ENCODE assay signal across 24 mouse cellular contexts in genomic region chr9:42238827-42239226, GRCm38 (mm10). TPM values are rescaled to one million over a fixed set of nuclear protein-coding genes. Genes with fewer than 3 reads are reported as not detected.
DNase-seq lines count a peak whose midpoint lies in the region; ATAC-seq lines count a peak whose summit lies in the region.
"Had no signal": no experiment of that assay in that cellular context is flagged by ENCODE, and none has a peak within 500 bp of the region (broad histone marks: within the 10 kb centered on the region; RNA-seq: fewer than 3 reads in every experiment).

No protein-coding gene starts in this region.

- DNase-seq in A20 (ENCODE audit: low read depth, low spot score): peak; percentile 32
- DNase-seq in CD4-positive, CD25-positive, alpha-beta regulatory T cell, adult 2 months (ENCODE audit: low read depth, low spot score): peak; percentile 21
- no peak for DNase-seq in left cerebral cortex, adult 18-20 months (ENCODE audit: low spot score in 2 of 2)
- no peak for DNase-seq in urinary bladder, postnatal 36 days (ENCODE audit: low spot score in 2 of 2)
- DNase-seq: adrenal gland, adult 2 months; adrenal gland, postnatal 36 days; cerebellum, adult 2 months; cerebellum, postnatal 14 days; embryo, embryonic 11 days; gastrocnemius, postnatal 36 days; heart, adult 18-20 months; heart, postnatal 14 days; kidney, adult 11 months had no signal

- peaks cover 21% of the 10 kb centered on the region for H3K4me1 ChIP-seq in midbrain, embryonic 13.5 days (replicated peaks)
- H3K4me1 ChIP-seq: heart, embryonic 15.5 days had no signal

- H3K9ac ChIP-seq in midbrain, embryonic 13.5 days (replicated peaks): no peak overlapping the region
- H3K9ac ChIP-seq: embryonic facial prominence, embryonic 15.5 days; forebrain, embryonic 15.5 days; heart, embryonic 15.5 days; hindbrain, embryonic 15.5 days had no signal

- no peak overlapping the region for H3K4me2 ChIP-seq in midbrain, embryonic 13.5 days (replicated peaks)
- H3K4me2 ChIP-seq: embryonic facial prominence, embryonic 15.5 days; forebrain, embryonic 15.5 days; heart, embryonic 11.5 days; heart, embryonic 15.5 days; hindbrain, embryonic 15.5 days had no signal

- no peak overlapping the region for H3K27ac ChIP-seq in midbrain, embryonic 13.5 days
- H3K27ac ChIP-seq: embryonic facial prominence, embryonic 15.5 days; forebrain, embryonic 10.5 days; forebrain, embryonic 15.5 days; heart, embryonic 15.5 days; hindbrain, embryonic 10.5 days; hindbrain, embryonic 15.5 days had no signal

- no peaks in the 10 kb centered on the region for H3K9me3 ChIP-seq in midbrain, embryonic 13.5 days
- H3K9me3 ChIP-seq: embryonic facial prominence, embryonic 15.5 days; forebrain, embryonic 10.5 days; forebrain, embryonic 15.5 days; heart, embryonic 15.5 days; hindbrain, embryonic 10.5 days; hindbrain, embryonic 15.5 days had no signal

- peak; percentile 69 for ATAC-seq in activated CD4-positive, CD25-positive, alpha-beta regulatory T cell, adult 4 months
- ATAC-seq in neutrophil, adult 5-6 weeks (ENCODE audit: extremely low read depth, insufficient number of reproducible peaks, low FRiP score, poor library complexity, severe bottlenecking): 0 out of 2 replicates have a peak, but pooled peaks have one; percentile 10
- no peak for ATAC-seq in midbrain, embryonic 13.5 days
- ATAC-seq: forebrain, embryonic 15.5 days had no signal

- no peaks in the 10 kb centered on the region for H3K27me3 ChIP-seq in midbrain, embryonic 13.5 days
- H3K27me3 ChIP-seq: embryonic facial prominence, embryonic 15.5 days; forebrain, embryonic 15.5 days; heart, embryonic 15.5 days; hindbrain, embryonic 15.5 days had no signal

- WGBS in midbrain, embryonic 13.5 days: 81% methylated on average over 4 of the region's 4 CpGs

- H3K4me3 ChIP-seq in midbrain, embryonic 13.5 days (replicated peaks): no peak overlapping the region
- H3K4me3 ChIP-seq: embryonic facial prominence, embryonic 15.5 days; erythroblast, embryonic 14.5 days; forebrain, embryonic 10.5 days; forebrain, embryonic 15.5 days; heart, embryonic 15.5 days; hindbrain, embryonic 10.5 days; hindbrain, embryonic 15.5 days had no signal

- H3K36me3 ChIP-seq in midbrain, embryonic 13.5 days: no peaks in the 10 kb centered on the region
- H3K36me3 ChIP-seq: embryonic facial prominence, embryonic 15.5 days; forebrain, embryonic 10.5 days; forebrain, embryonic 15.5 days; heart, embryonic 15.5 days; hindbrain, embryonic 10.5 days; hindbrain, embryonic 15.5 days had no signal

RNA-seq across cellular contexts. Expression of gene Sc5d, which starts 25.2 kb away (rescaled TPM):
- 100 to 1,000 TPM in 1 of 2 experiments, 10 to 100 TPM in 1; 93.9 to 112 TPM for polyA plus RNA-seq in activated CD4-positive, CD25-positive, alpha-beta regulatory T cell, adult 4 months (2017; shearing (Covaris generic))
- 71.3 and 81.2 TPM in 2 replicates for total RNA-seq in neutrophil, adult 5-6 weeks (2017)
- total RNA-seq in left cerebral cortex, adult 18-20 months (2021): 10 to 100 TPM; 55.2 to 58.5 TPM
- 60.7 and 67.2 TPM in 2 replicates for polyA plus RNA-seq in midbrain, embryonic 13.5 days (2015; fragmentation: Nextera tagmentation; extraction: Ambion mirVana)

Comparison
In these comparisons a context has a peak if more than half of its experiments do, and no peak if none do; other contexts are left out.
1. DNase-seq: peak in A20 (single experiment) and CD4-positive, CD25-positive, alpha-beta regulatory T cell, adult 2 months (single experiment); none in left cerebral cortex, adult 18-20 months (0 of 2) and urinary bladder, postnatal 36 days (0 of 2).